Mouse (Mus musculus) small intestine, adult 2 months (tissue): ENCODE data around the gene Mettl17. TPM values are rescaled to one million over a fixed set of nuclear protein-coding genes. Genes with fewer than 3 reads are reported as not detected.
A peak's percentile ranks its signal among the peaks of the same experiment; 100 is the strongest.

Experiments used
- H3K27ac ChIP-seq: fragments of 200-500 bp; 2 replicates; pipeline ENCODE4 v1.5.1; 2012; ENCODE audit warnings: low read depth, low read length, control low read depth, inconsistent platforms; ENCODE audit not compliant: insufficient read depth
- H3K27me3 ChIP-seq: fragments of 200-500 bp; 2 replicates; pipeline ENCODE4 v1.6.1; 2012; ENCODE audit warnings: mild to moderate bottlenecking, moderate library complexity, low read length, inconsistent platforms; ENCODE audit not compliant: control insufficient read depth, insufficient read depth
- H3K36me3 ChIP-seq: fragments of 200-500 bp; 2 replicates; pipeline ENCODE4 v1.6.1; 2012; ENCODE audit warnings: mild to moderate bottlenecking, low read length, control low read depth, inconsistent platforms; ENCODE audit not compliant: control insufficient read depth, insufficient read depth
- H3K4me1 ChIP-seq: fragments of 200-500 bp; 2 replicates; pipeline ENCODE4 v1.6.1; 2012; ENCODE audit warnings: low read length, inconsistent platforms, mixed read lengths; ENCODE audit not compliant: control insufficient read depth, insufficient read depth, insufficient read length
- H3K4me3 ChIP-seq: fragments of 200-500 bp; 2 replicates; pipeline ENCODE4 v1.5.1; 2012; ENCODE audit warnings: low read depth, mild to moderate bottlenecking, control low read depth, inconsistent platforms, low read length, moderate library complexity
- CTCF ChIP-seq: fragments of 200-500 bp; IDR thresholded peaks from 2 replicates; pipeline ENCODE4 v1.5.1; 2012; ENCODE audit warnings: low read depth, mild to moderate bottlenecking, control low read depth, inconsistent platforms, low read length, moderate library complexity, mixed read lengths; ENCODE audit not compliant: insufficient replicate concordance, insufficient read length; ENCODE audit errors: extremely low read depth
- POLR2A ChIP-seq: fragments of 200-500 bp; IDR thresholded peaks from 2 replicates; pipeline ENCODE4 v1.6.1; 2012; ENCODE audit warnings: low read depth, mild to moderate bottlenecking, control low read depth, inconsistent platforms, low read length, moderate library complexity
- whole genome bisulfite sequencing: fragments of 180-500 bp; shearing (Covaris S2); methylation state at CpG from one replicate; pipeline ENCODE4 v1.1.7; 2018; 5-methylcytosine and 5-hydroxymethylcytosine counted together
- polyA plus RNA-seq: library from polyadenylated mRNA; depleted of rRNA; stranded (reverse); fragments of >200 nt; gene quantifications from 2 replicates; pipeline ENCODE4 v1.2.3, GENCODE M21; 2012

The Mettl17 gene
- polyA plus RNA-seq, 1 experiment = 16.9 TPM

- Histone ChIP-seq H3K27me3 (no peaks in the 10 kb centered on the region), H3K36me3 (peaks cover 5% of the 10 kb centered on the region), H3K4me1 (no peaks in the 10 kb centered on the region), H3K4me3 (no peak overlapping the region), H3K27ac (no peak overlapping the region)
- 21% methylated on average over 8 of the region's 8 CpGs for WGBS
- TF ChIP-seq CTCF (no peak), POLR2A (no peak)
Observed at GRCm38 (mm10) chr14:51896539-51897170, 12.0 kb downstream of the Mettl17 start.

GRCm38 (mm10) chr14:51899351-51899750, 14.7 kb downstream of the Mettl17 start:
- WGBS = 91% methylated on average over 1 of the region's 1 CpGs
- H3K27ac ChIP-seq = no peak overlapping the region
- H3K4me1 ChIP-seq = no peaks in the 10 kb centered on the region
- H3K36me3 ChIP-seq = no peaks in the 10 kb centered on the region
- no peak overlapping the region for H3K4me3 ChIP-seq
- no peaks in the 10 kb centered on the region for H3K27me3 ChIP-seq
- TF ChIP-seq CTCF (no peak), POLR2A (no peak)

- WGBS = 67% methylated on average over 9 of the region's 9 CpGs
- peaks cover 4% of the 10 kb centered on the region; the same call in 1 of the 2 replicates for H3K36me3 ChIP-seq
- no peak for TF ChIP-seq POLR2A
- peak; percentile 96; the same call in 1 of the 2 replicates for TF ChIP-seq CTCF
- H3K4me1 ChIP-seq = no peaks in the 10 kb centered on the region
- no peak overlapping the region for H3K27ac ChIP-seq
- no peaks in the 10 kb centered on the region for H3K27me3 ChIP-seq
- no peak overlapping the region for H3K4me3 ChIP-seq
Observed at GRCm38 (mm10) chr14:51902806-51903710, 18.4 kb downstream of the Mettl17 start.

- H3K36me3 ChIP-seq = peaks cover 5% of the 10 kb centered on the region; the same call in 1 of the 2 replicates
- no peak overlapping the region for H3K4me3 ChIP-seq
- TF ChIP-seq POLR2A (no peak), CTCF (no peak)
- no peaks in the 10 kb centered on the region for H3K27me3 ChIP-seq
- no peak overlapping the region for H3K27ac ChIP-seq
- WGBS = 63% methylated on average over 9 of the region's 9 CpGs
- no peaks in the 10 kb centered on the region for H3K4me1 ChIP-seq
Observed at GRCm38 (mm10) chr14:51903782-51904181, 19.1 kb downstream of the Mettl17 start.

GRCm38 (mm10) chr14:51904706-51905105, 20.1 kb downstream of the Mettl17 start:
- 59% methylated on average over 7 of the region's 7 CpGs for WGBS
- H3K4me1 ChIP-seq = no peaks in the 10 kb centered on the region
- no peak overlapping the region for H3K27ac ChIP-seq
- H3K36me3 ChIP-seq = peaks cover 5% of the 10 kb centered on the region; the same call in 1 of the 2 replicates
- H3K27me3 ChIP-seq = no peaks in the 10 kb centered on the region
- TF ChIP-seq CTCF = no peak
- no peak for TF ChIP-seq POLR2A
- H3K4me3 ChIP-seq = no peak overlapping the region

GRCm38 (mm10) chr14:51906102-51906501, 21.5 kb downstream of the Mettl17 start:
- H3K27ac ChIP-seq = no peak overlapping the region
- no peaks in the 10 kb centered on the region for H3K4me1 ChIP-seq
- H3K4me3 ChIP-seq = no peak overlapping the region
- H3K27me3 ChIP-seq = no peaks in the 10 kb centered on the region
- WGBS = 91% methylated on average over 11 of the region's 11 CpGs
- H3K36me3 ChIP-seq = peaks cover 5% of the 10 kb centered on the region; the same call in 1 of the 2 replicates
- TF ChIP-seq POLR2A (no peak), CTCF (no peak)

- Histone ChIP-seq H3K36me3 (peaks cover 4% of the 10 kb centered on the region; the same call in 1 of the 2 replicates), H3K4me3 (no peak overlapping the region), H3K27ac (no peak overlapping the region), H3K4me1 (peaks cover 11% of the 10 kb centered on the region), H3K27me3 (no peaks in the 10 kb centered on the region)
- no peak for TF ChIP-seq CTCF
- TF ChIP-seq POLR2A = no peak
- 86% methylated on average over 10 of the region's 10 CpGs for WGBS
Observed at GRCm38 (mm10) chr14:51911301-51911700, 26.7 kb downstream of the Mettl17 start.
